Mouse (Mus musculus) kidney, postnatal 4 days (tissue): ENCODE data around the gene Cyp2c40.
"Not testable (repeated sequence)": the region's sequence is repeated elsewhere in the genome, so short reads cannot be mapped to it uniquely, and the experiment has no call there.

Source experiments
- DNase-seq, 2 experiments: peaks; one replicate each; pipeline ENCODE4 v3.0.0; 2021; ENCODE audit warnings: mixed read lengths in 2 of 2

The Cyp2c40 gene

GRCm38 (mm10) chr19:39812714-39813113, at the start of gene Cyp2c40:
Cyp2c40 (minus strand) TSS chr19:39812814.
- DNase-seq = not testable (repeated sequence)

GRCm38 (mm10) chr19:39820931-39821330, 8.3 kb upstream of the Cyp2c40 start:
- DNase-seq = not testable (repeated sequence)

- not testable (repeated sequence) for DNase-seq
Measured at GRCm38 (mm10) chr19:39816400-39816799, 3.8 kb upstream of the Cyp2c40 start.

GRCm38 (mm10) chr19:39815991-39816390, 3.4 kb upstream of the Cyp2c40 start:
- not testable (repeated sequence) for DNase-seq

GRCm38 (mm10) chr19:39785458-39785857, 27.2 kb downstream of the Cyp2c40 start:
- DNase-seq = peak in 1 of 2 experiments; percentile 2

- DNase-seq = no peak
Measured at GRCm38 (mm10) chr19:39745357-39745756, 67.3 kb downstream of the Cyp2c40 start.

GRCm38 (mm10) chr19:39744361-39744760, 68.3 kb downstream of the Cyp2c40 start:
- DNase-seq = not testable (repeated sequence)

- DNase-seq = no peak
Measured at GRCm38 (mm10) chr19:39740920-39741319, 71.7 kb downstream of the Cyp2c40 start, which contains the start of gene Cyp2c68. Cyp2c68 (minus strand) TSS chr19:39741054.
